ENCODE assay signal across 1 mouse cellular context in genomic region chr4:111442435-111443238, GRCm38 (mm10).
TF ChIP-seq lines count a peak whose summit lies in the region.

No protein-coding gene starts in this region.

TF ChIP-seq in CH12.LX, 34 proteins besides CTCF, POLR2A, EP300 and RAD21 (continued from another document):
- TF ChIP-seq SIN3A (IDR thresholded peaks at IDR 0.05; ENCODE audit: low read length) (peak; percentile 96), MAZ (IDR thresholded peaks at IDR 0.05; ENCODE audit: low read depth, low read length) (no peak), ETS1 (conservative IDR thresholded peaks at IDR 0.05; ENCODE audit: low read depth, low read length) (peak; percentile 94), MEF2A (IDR thresholded peaks at IDR 0.05; ENCODE audit: borderline replicate concordance, low read depth, low read length) (peak; percentile 90), RCOR1 (conservative IDR thresholded peaks at IDR 0.05; ENCODE audit: low read depth, low read length) (peak; percentile 52; the same call in 1 of the 2 replicates), SMC3 (IDR thresholded peaks at IDR 0.05; ENCODE audit: low read depth, low read length) (peak; percentile 19; the same call in 1 of the 2 replicates), PAX5 (IDR thresholded peaks at IDR 0.05; ENCODE audit: low read length) (no peak), USF1 (IDR thresholded peaks at IDR 0.05; ENCODE audit: low read depth, low read length) (peak; percentile 40)
